Mouse (Mus musculus): ENCODE measurements at regions not wholly inside any gene's neighbourhood (a gene's known extent, or its start where the extent isn't known, plus 50 kb on each side); places are given as distances from the start of the nearest gene placed in this dataset.

GRCm38 (mm10) chr2:101247133-101247532, 377.4 kb upstream of the Rag2 start:
- TF ChIP-seq POLR2A (IDR thresholded peaks at IDR 0.05; ENCODE audit: borderline replicate concordance, control insufficient read depth, low read depth, low read length) (no peak), CTCF (IDR thresholded peaks at IDR 0.05; ENCODE audit: control insufficient read depth, insufficient read depth, low read length) (no peak)

Measured in bone marrow, adult 2 months (tissue).